Mouse (Mus musculus) cortical plate, adult 2 months (tissue): Measurements from ENCODE around the gene Tmem164.

Experiments
- CTCF ChIP-seq: fragments of 200-500 bp; IDR thresholded peaks from 2 replicates; pipeline ENCODE4 v1.5.1; 2011; ENCODE audit warnings: mild to moderate bottlenecking, control low read depth, low read length; ENCODE audit not compliant: insufficient read depth; ENCODE audit errors: extremely low read depth
- POLR2A ChIP-seq: fragments of 200-500 bp; IDR thresholded peaks from 2 replicates; pipeline ENCODE4 v1.6.1; 2011; ENCODE audit warnings: mild to moderate bottlenecking, low read length, control low read depth; ENCODE audit not compliant: insufficient read depth; ENCODE audit errors: extremely low read depth

GRCm38 (mm10) chrX:142671141-142671540 is 10.1 kb upstream of the Tmem164 start:
- TF ChIP-seq POLR2A (no peak), CTCF (no peak)
